Mouse (Mus musculus): ENCODE results near the gene Larp4. TPM values are rescaled to one million over a fixed set of nuclear protein-coding genes. Genes with fewer than 3 reads are reported as not detected.

Larp4 gene
- total RNA-seq, 2 experiments from 2014 or later: 76.8 to 80.8 TPM

GRCm38 (mm10) chr15:100056397-100056908 is 86.6 kb downstream of the Larp4 start:
- no peak for DNase-seq (ENCODE audit: low spot score in 2 of 2)

DNA sequence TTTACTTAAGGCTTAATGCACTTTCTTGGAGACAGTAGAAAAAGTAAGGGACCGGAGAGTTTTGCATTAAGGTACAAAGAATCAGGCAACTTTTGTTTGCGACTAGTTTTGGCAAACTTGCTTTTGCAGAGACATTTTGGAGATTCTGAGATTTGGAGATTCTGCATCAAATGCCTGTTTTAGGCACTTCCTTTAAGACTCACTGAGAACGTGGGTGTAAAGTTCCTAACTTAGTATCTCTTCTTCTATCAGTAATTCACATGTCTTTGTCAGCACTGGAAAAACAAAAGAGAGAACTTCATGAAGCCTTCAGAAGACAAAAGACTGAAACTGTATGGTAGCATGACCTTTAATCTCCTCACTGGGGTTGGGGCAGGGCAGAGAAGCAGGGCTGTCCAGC is 87.8 kb downstream of the Larp4 start:
- no peak for DNase-seq (ENCODE audit: low spot score in 2 of 2)

GRCm38 (mm10) chr15:100058143-100058542 is 88.3 kb downstream of the Larp4 start:
- DNase-seq (ENCODE audit: low spot score in 2 of 2): no peak

GRCm38 (mm10) chr15:100058912-100059311 is 89.0 kb downstream of the Larp4 start:
- no peak for DNase-seq (ENCODE audit: low spot score in 2 of 2)

- DNase-seq (ENCODE audit: low spot score in 2 of 2): no peak
Observed at GRCm38 (mm10) chr15:100059626-100060311, 89.9 kb downstream of the Larp4 start.

- DNase-seq (ENCODE audit: low spot score in 2 of 2): no peak
Observed at GRCm38 (mm10) chr15:100060513-100061140, 90.8 kb downstream of the Larp4 start.

DNA sequence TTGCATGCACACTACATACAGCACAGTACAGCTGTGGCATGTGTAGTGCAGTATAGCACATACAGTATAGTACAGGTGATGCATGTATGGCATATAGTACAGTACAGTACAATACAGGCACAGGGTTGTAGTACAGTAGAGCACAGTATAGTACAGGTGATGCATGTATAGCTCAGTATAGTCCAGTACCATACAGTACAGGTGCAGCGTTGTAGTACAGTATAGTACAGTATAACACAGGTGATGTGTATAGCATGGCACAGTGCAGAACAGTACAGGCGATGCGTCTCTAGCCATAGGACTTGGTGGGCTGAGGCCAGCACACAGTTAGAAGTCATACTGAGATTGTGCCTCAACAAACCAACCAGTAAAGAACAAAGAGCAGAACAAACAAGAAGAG is 91.5 kb downstream of the Larp4 start:
- no peak for DNase-seq (ENCODE audit: low spot score in 2 of 2)

DNA sequence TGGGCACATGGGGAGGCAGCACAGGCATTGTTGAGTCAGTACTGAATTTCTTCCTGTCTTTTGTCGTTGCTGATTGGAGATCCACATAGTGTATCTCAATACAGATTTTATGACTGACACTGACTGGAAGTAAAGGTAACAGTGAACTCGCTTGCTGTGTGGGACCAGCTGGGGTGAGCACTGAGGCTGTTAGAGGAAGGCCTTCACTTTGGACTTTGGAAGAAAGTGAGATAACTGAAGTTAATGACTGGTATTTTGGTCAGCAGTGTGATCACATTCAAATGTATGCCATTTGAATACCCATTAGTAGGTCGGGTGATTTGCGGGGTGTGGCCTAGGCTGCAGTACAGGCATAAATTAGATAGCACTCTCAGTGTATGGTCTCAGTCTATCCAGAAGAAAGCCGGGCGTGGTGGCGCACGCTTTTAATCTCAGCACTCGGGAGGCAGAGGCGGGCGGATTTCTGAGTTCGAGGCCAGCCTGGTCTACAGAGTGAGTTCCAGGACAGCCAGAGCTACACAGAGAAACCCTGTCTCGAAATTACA is 93.4 kb downstream of the Larp4 start:
- DNase-seq (ENCODE audit: low spot score in 2 of 2): no peak

Other genes with a start within 250 kb of the Larp4 start
- gene Cox14, start 244.4 kb upstream of the Larp4 start, total RNA-seq (2021): 100 to 1,000 TPM; 181 to 213 TPM
- gene Cers5, start 197.2 kb upstream of the Larp4 start, total RNA-seq (2021): 10 to 100 TPM; 40.8 to 53.7 TPM
- 10 to 100 TPM; 35.4 to 39.9 TPM for gene Lima1, start 94.6 kb upstream of the Larp4 start, total RNA-seq (2021)
- gene Fam186a, start 3.0 kb upstream of the Larp4 start, total RNA-seq (2021): under 1 TPM; 0.20 to 0.67 TPM
- gene Dip2b, start 68.6 kb downstream of the Larp4 start, total RNA-seq (2021): 10 to 100 TPM; 13.2 to 13.3 TPM